Mouse (Mus musculus): Measurements from ENCODE around the gene Fgf2.

The Fgf2 gene

GRCm38 (mm10) chr3:37348221-37349165, at the start of gene Fgf2:
Fgf2 (plus strand) TSS chr3:37348346.
- in situ Hi-C loops (cut with MboI; ENCODE audit: unreplicated experiment in 2 of 2), result no loop called here

GRCm38 (mm10) chr3:37299470-37299869, 48.7 kb upstream of the Fgf2 start:
- in situ Hi-C loops (cut with MboI; ENCODE audit: unreplicated experiment in 2 of 2), result no loop called here

- in situ Hi-C loops (cut with MboI; ENCODE audit: unreplicated experiment in 2 of 2), result loop anchor here in 1 of 2 experiments (25.0 kb wide), 4 partner anchors 465 to 1185 kb away; partner anchors contain the start of gene Ankrd50
Observed at GRCm38 (mm10) chr3:37302685-37303084, 45.5 kb upstream of the Fgf2 start.

GRCm38 (mm10) chr3:37303392-37304139, 44.6 kb upstream of the Fgf2 start:
- in situ Hi-C loops (cut with MboI; ENCODE audit: unreplicated experiment in 2 of 2), result loop anchor here in 1 of 2 experiments (25.0 kb wide), 4 partner anchors 466 to 1184 kb away; partner anchors contain the start of gene Ankrd50

- in situ Hi-C loops (cut with MboI; ENCODE audit: unreplicated experiment in 2 of 2), result loop anchor here (10.0 to 25.0 kb wide), 6 partner anchors 103 to 1175 kb away; partner anchors contain the start of genes Ankrd50 (in 1 of the 2) and Spata5 (in 1 of the 2)
Observed at GRCm38 (mm10) chr3:37311897-37312369, 36.2 kb upstream of the Fgf2 start.

GRCm38 (mm10) chr3:37312370-37312941, 35.7 kb upstream of the Fgf2 start, which contains the start of the genes Bbs12 and Cetn4:
Bbs12 (plus strand) TSS chr3:37312554.
Cetn4 (minus strand) TSS chr3:37312708.
- in situ Hi-C loops (cut with MboI; ENCODE audit: unreplicated experiment in 2 of 2), result loop anchor here (10.0 to 25.0 kb wide), 6 partner anchors 102 to 1175 kb away; partner anchors contain the start of genes Ankrd50 (in 1 of the 2) and Spata5 (in 1 of the 2)

GRCm38 (mm10) chr3:37313371-37313770, 34.8 kb upstream of the Fgf2 start:
- in situ Hi-C loops (cut with MboI; ENCODE audit: unreplicated experiment in 2 of 2), result loop anchor here (10.0 to 25.0 kb wide), 6 partner anchors 101 to 1174 kb away; partner anchors contain the start of genes Ankrd50 (in 1 of the 2) and Spata5 (in 1 of the 2)

- in situ Hi-C loops (cut with MboI; ENCODE audit: unreplicated experiment in 2 of 2), result loop anchor here (10.0 to 25.0 kb wide), 6 partner anchors 99 to 1171 kb away; partner anchors contain the start of genes Ankrd50 (in 1 of the 2) and Spata5 (in 1 of the 2)
Observed at GRCm38 (mm10) chr3:37316233-37316632, 31.9 kb upstream of the Fgf2 start.

- in situ Hi-C loops (cut with MboI; ENCODE audit: unreplicated experiment in 2 of 2), result loop anchor here (10.0 to 25.0 kb wide), 5 partner anchors 90 to 1163 kb away; partner anchors contain the start of genes Ankrd50 (in 1 of the 2) and Spata5 (in 1 of the 2)
Observed at GRCm38 (mm10) chr3:37324310-37324709, 23.8 kb upstream of the Fgf2 start.

GRCm38 (mm10) chr3:37325317-37326112, 22.6 kb upstream of the Fgf2 start:
- in situ Hi-C loops (cut with MboI; ENCODE audit: unreplicated experiment in 2 of 2), result loop anchor here in 1 of 2 experiments (10.0 kb wide), 1 partner anchor 89 kb away; the partner anchor contains the start of gene Spata5

- in situ Hi-C loops (cut with MboI; ENCODE audit: unreplicated experiment in 2 of 2), result loop anchor here in 1 of 2 experiments (10.0 kb wide), 1 partner anchor 88 kb away; the partner anchor contains the start of gene Spata5
Observed at GRCm38 (mm10) chr3:37326627-37327026, 21.5 kb upstream of the Fgf2 start.

- in situ Hi-C loops (cut with MboI; ENCODE audit: unreplicated experiment in 2 of 2), result loop anchor here in 1 of 2 experiments (10.0 kb wide), 1 partner anchor 86 kb away; the partner anchor contains the start of gene Spata5
Observed at GRCm38 (mm10) chr3:37328489-37328888, 19.7 kb upstream of the Fgf2 start.

GRCm38 (mm10) chr3:37329963-37330362, 18.2 kb upstream of the Fgf2 start:
- in situ Hi-C loops (cut with MboI; ENCODE audit: unreplicated experiment in 2 of 2), result loop anchor here in 1 of 2 experiments (10.0 kb wide), 1 partner anchor 85 kb away; the partner anchor contains the start of gene Spata5

GRCm38 (mm10) chr3:37331999-37332449, 16.1 kb upstream of the Fgf2 start:
- in situ Hi-C loops (cut with MboI; ENCODE audit: unreplicated experiment in 2 of 2), result no loop called here

- in situ Hi-C loops (cut with MboI; ENCODE audit: unreplicated experiment in 2 of 2), result no loop called here
Observed at GRCm38 (mm10) chr3:37334053-37334452, 14.1 kb upstream of the Fgf2 start.

- in situ Hi-C loops (cut with MboI; ENCODE audit: unreplicated experiment in 2 of 2), result no loop called here
Observed at GRCm38 (mm10) chr3:37341110-37341509, 7.0 kb upstream of the Fgf2 start.

- in situ Hi-C loops (cut with MboI; ENCODE audit: unreplicated experiment in 2 of 2), result no loop called here
Observed at GRCm38 (mm10) chr3:37342811-37343210, 5.3 kb upstream of the Fgf2 start.

- in situ Hi-C loops (cut with MboI; ENCODE audit: unreplicated experiment in 2 of 2), result no loop called here
Observed at GRCm38 (mm10) chr3:37347671-37348070, 475 bp upstream of the Fgf2 start.

GRCm38 (mm10) chr3:37349166-37349548, 1.0 kb downstream of the Fgf2 start:
- in situ Hi-C loops (cut with MboI; ENCODE audit: unreplicated experiment in 2 of 2), result no loop called here
